Mouse (Mus musculus): ENCODE measurements around the gene Gal3st3.

Gene Gal3st3

GRCm38 (mm10) chr19:5297903-5298800 lies at the start of gene Gal3st3:
TSS of gene Gal3st3 (plus strand) at chr19:5298331.
- no peak for DNase-seq (ENCODE audit: low spot score)

GRCm38 (mm10) chr19:5257140-5257539 lies 41.0 kb upstream of the Gal3st3 start:
- DNase-seq (ENCODE audit: low spot score): peak; percentile 83

- no peak for DNase-seq (ENCODE audit: low spot score)
These were observed 31.1 kb upstream of the Gal3st3 start for GRCm38 (mm10) chr19:5267015-5267414.

GRCm38 (mm10) chr19:5268017-5268416 lies 30.1 kb upstream of the Gal3st3 start:
- DNase-seq (ENCODE audit: low spot score): no peak

- DNase-seq (ENCODE audit: low spot score): no peak
These were observed 29.3 kb upstream of the Gal3st3 start for GRCm38 (mm10) chr19:5268875-5269274.

GRCm38 (mm10) chr19:5269392-5269791 lies 28.7 kb upstream of the Gal3st3 start:
- DNase-seq (ENCODE audit: low spot score): no peak

- DNase-seq (ENCODE audit: low spot score): no peak
These were observed 26.7 kb upstream of the Gal3st3 start for GRCm38 (mm10) chr19:5271430-5271829.

- DNase-seq (ENCODE audit: low spot score): peak; percentile 17
These were observed 25.8 kb upstream of the Gal3st3 start for GRCm38 (mm10) chr19:5272326-5272795.

GRCm38 (mm10) chr19:5272801-5273733 lies 25.1 kb upstream of the Gal3st3 start, which contains the start of gene Pacs1:
TSS of gene Pacs1 (minus strand) at chr19:5273119.
- DNase-seq (ENCODE audit: low spot score): peak; percentile 91

- no peak for DNase-seq (ENCODE audit: low spot score)
These were observed 24.2 kb upstream of the Gal3st3 start for GRCm38 (mm10) chr19:5273916-5274315.

GRCm38 (mm10) chr19:5274641-5275040 lies 23.5 kb upstream of the Gal3st3 start:
- DNase-seq (ENCODE audit: low spot score): no peak

GRCm38 (mm10) chr19:5275736-5276135 lies 22.4 kb upstream of the Gal3st3 start:
- no peak for DNase-seq (ENCODE audit: low spot score)

GRCm38 (mm10) chr19:5276531-5276930 lies 21.6 kb upstream of the Gal3st3 start:
- peak; percentile 10 for DNase-seq (ENCODE audit: low spot score)

GRCm38 (mm10) chr19:5277140-5277539 lies 21.0 kb upstream of the Gal3st3 start:
- DNase-seq (ENCODE audit: low spot score): peak; percentile 23

GRCm38 (mm10) chr19:5278381-5278780 lies 19.8 kb upstream of the Gal3st3 start:
- no peak for DNase-seq (ENCODE audit: low spot score)

GRCm38 (mm10) chr19:5294972-5295735 lies 3.0 kb upstream of the Gal3st3 start, which contains the start of gene Sf3b2:
TSS of gene Sf3b2 (minus strand) at chr19:5295455.
- DNase-seq (ENCODE audit: low spot score): peak; percentile 98

- DNase-seq (ENCODE audit: low spot score): no peak
These were observed 2.4 kb upstream of the Gal3st3 start for GRCm38 (mm10) chr19:5295736-5296075.

GRCm38 (mm10) chr19:5296630-5297029 lies 1.5 kb upstream of the Gal3st3 start:
- no peak for DNase-seq (ENCODE audit: low spot score)

GRCm38 (mm10) chr19:5300588-5300987 lies 2.5 kb downstream of the Gal3st3 start:
- no peak for DNase-seq (ENCODE audit: low spot score)

- peak; percentile 75 for DNase-seq (ENCODE audit: low spot score)
These were observed 4.3 kb downstream of the Gal3st3 start for GRCm38 (mm10) chr19:5302455-5302854.

GRCm38 (mm10) chr19:5306279-5306678 lies 8.1 kb downstream of the Gal3st3 start:
- DNase-seq (ENCODE audit: low spot score): no peak

Measured in T-cell, adult 2 months (primary cell).